Mouse (Mus musculus) effector memory CD4-positive, alpha-beta T cell, adult 5 months (primary cell): Measurements from ENCODE around the gene Rps3. TPM values are rescaled to one million over a fixed set of nuclear protein-coding genes. Genes with fewer than 3 reads are reported as not detected.

ENCODE experiments used
- polyA plus RNA-seq: library from polyadenylated mRNA; unstranded; fragments of 100-300 nt; shearing (Covaris generic); gene quantifications from one replicate; pipeline ENCODE4 v1.2.1, GENCODE M21; 2017

The Rps3 gene
- polyA plus RNA-seq: 1,336 TPM

GRCm38 (mm10) chr7:99483271-99483923, at the start of gene Rps3:
Gene Rps3 (minus strand): TSS chr7:99483738.

GRCm38 (mm10) chr7:99465811-99466210, 17.7 kb downstream of the Rps3 start, which contains the start of gene Klhl35:
Gene Klhl35 (plus strand): TSS chr7:99466004.

Other genes starting within 250 kb of the Rps3 start
- not detected for gene Mogat2, start 245.1 kb downstream of the Rps3 start, polyA plus RNA-seq
- 1.4 TPM for gene Map6, start 216.3 kb downstream of the Rps3 start, polyA plus RNA-seq
- gene Serpinh1, start 130.5 kb downstream of the Rps3 start, polyA plus RNA-seq: not detected
- 10.9 TPM for gene Gdpd5, start 102.3 kb downstream of the Rps3 start, polyA plus RNA-seq
- gene Klhl35, start 17.7 kb downstream of the Rps3 start, polyA plus RNA-seq: 1.3 TPM
- gene Arrb1, start 51.7 kb upstream of the Rps3 start, polyA plus RNA-seq: 17.9 TPM
- gene Tpbgl, start 143.4 kb upstream of the Rps3 start, polyA plus RNA-seq: 0.85 TPM
- not detected for gene Slco2b1, start 227.6 kb upstream of the Rps3 start, polyA plus RNA-seq
- not detected for gene Olfr520, start 246.5 kb upstream of the Rps3 start, polyA plus RNA-seq